Comparison of ENCODE assay signal across 9 mouse cellular contexts in the genomic region with DNA sequence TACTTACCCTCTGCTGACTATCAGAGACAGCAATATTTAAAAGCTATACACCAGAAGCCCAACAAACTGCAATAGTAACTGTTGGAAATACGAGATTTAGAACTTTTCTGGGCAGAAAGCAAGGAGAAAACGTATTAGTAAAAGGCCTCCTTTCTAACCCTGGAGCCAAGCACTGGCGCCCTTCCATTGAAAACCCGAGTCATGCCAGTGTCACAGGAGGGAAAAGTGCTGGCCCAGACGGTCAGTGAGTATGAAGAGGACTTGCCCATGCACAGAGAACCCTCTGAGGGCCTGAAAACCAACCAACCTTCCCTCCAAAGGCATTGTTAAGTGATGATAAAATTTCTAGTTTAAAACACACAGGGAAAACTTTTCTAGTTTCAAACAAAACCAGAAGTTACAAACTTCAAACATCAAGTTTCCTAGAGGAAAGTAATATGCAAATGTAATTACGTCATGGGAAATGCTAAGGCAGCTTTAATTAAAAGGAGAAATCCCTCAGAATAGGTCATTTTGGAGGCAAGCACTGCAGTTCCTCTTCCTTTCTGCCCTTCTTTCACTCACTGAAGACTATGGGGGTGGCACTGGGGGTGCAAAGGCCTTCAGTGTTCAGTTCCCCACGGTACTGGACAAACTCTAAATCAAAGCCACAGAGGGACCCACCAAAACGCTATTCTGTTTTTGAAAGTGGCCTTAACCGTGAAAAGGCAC.
DNase-seq lines count a peak whose midpoint lies in the region; ATAC-seq and TF ChIP-seq lines count a peak whose summit lies in the region.
"Had no signal": no experiment of that assay in that cellular context is flagged by ENCODE, and none has a peak within 500 bp of the region (broad histone marks: within the 10 kb centered on the region; RNA-seq: fewer than 3 reads in every experiment).

No protein-coding gene starts in this region.

- H3K4me2 ChIP-seq in forebrain, embryonic 15.5 days (replicated peaks): no peak overlapping the region
- no peak overlapping the region for H3K4me2 ChIP-seq in midbrain, embryonic 14.5 days (ENCODE audit: low read length)
- H3K4me2 ChIP-seq: liver, embryonic 15.5 days had no signal

- no peaks in the 10 kb centered on the region for H3K27me3 ChIP-seq in forebrain, embryonic 15.5 days
- H3K27me3 ChIP-seq in midbrain, embryonic 14.5 days (ENCODE audit: control insufficient read depth, insufficient read depth, low read length): no peaks in the 10 kb centered on the region
- H3K27me3 ChIP-seq: liver, embryonic 15.5 days had no signal

- peak; percentile 38; the same call in 1 of the 2 replicates for ATAC-seq in forebrain, embryonic 15.5 days (replicated peaks)
- no peak for ATAC-seq in midbrain, embryonic 14.5 days (ENCODE audit: low FRiP score, low TSS enrichment)

- H3K27ac ChIP-seq in layer of hippocampus, adult 2 months: peak overlapping the region; percentile 69
- H3K27ac ChIP-seq in forebrain, embryonic 15.5 days (replicated peaks): peak overlapping the region; percentile 78
- peak overlapping the region; percentile 47 for H3K27ac ChIP-seq in midbrain, embryonic 14.5 days (replicated peaks; ENCODE audit: low read depth, low read length)
- H3K27ac ChIP-seq: liver, embryonic 15.5 days had no signal

- H3K36me3 ChIP-seq in forebrain, embryonic 15.5 days: no peaks in the 10 kb centered on the region
- no peaks in the 10 kb centered on the region for H3K36me3 ChIP-seq in midbrain, embryonic 14.5 days (ENCODE audit: control insufficient read depth, insufficient read depth, low read length)

- no peak overlapping the region for H3K4me3 ChIP-seq in layer of hippocampus, adult 2 months
- H3K4me3 ChIP-seq in forebrain, embryonic 15.5 days: no peak overlapping the region
- no peak overlapping the region for H3K4me3 ChIP-seq in midbrain, embryonic 14.5 days (replicated peaks; ENCODE audit: low read depth, low read length)
- H3K4me3 ChIP-seq: liver, embryonic 15.5 days had no signal

- TF ChIP-seq CTCF in layer of hippocampus, adult 2 months (conservative IDR thresholded peaks at IDR 0.05): no peak

- DNase-seq in layer of hippocampus, adult 2 months (ENCODE audit: low spot score in 2 of 2): no peak
- no peak for DNase-seq in layer of hippocampus, postnatal 36 days
- peak; percentile 65 for DNase-seq in cerebellum, adult 9-10 months
- DNase-seq in midbrain, embryonic 14.5 days: no peak
- DNase-seq in ovary, postnatal 36 days (ENCODE audit: low spot score): no peak
- no peak for DNase-seq in left cerebral cortex, adult 9 months (ENCODE audit: low spot score in 2 of 2)
- DNase-seq in thymus, postnatal 25 days: no peak

- H3K4me1 ChIP-seq in forebrain, embryonic 15.5 days: peaks cover 59% of the 10 kb centered on the region
- peaks cover 14% of the 10 kb centered on the region; the same call in 1 of the 2 replicates for H3K4me1 ChIP-seq in midbrain, embryonic 14.5 days (ENCODE audit: control insufficient read depth, insufficient read depth, low read length)

- no peaks in the 10 kb centered on the region for H3K9me3 ChIP-seq in forebrain, embryonic 15.5 days
- no peaks in the 10 kb centered on the region for H3K9me3 ChIP-seq in midbrain, embryonic 14.5 days (ENCODE audit: control insufficient read depth, low read length)
- H3K9me3 ChIP-seq: liver, embryonic 15.5 days had no signal

- no peak overlapping the region for H3K9ac ChIP-seq in forebrain, embryonic 15.5 days (replicated peaks)
- no peak overlapping the region for H3K9ac ChIP-seq in midbrain, embryonic 14.5 days (replicated peaks; ENCODE audit: low read length)
- H3K9ac ChIP-seq: liver, embryonic 15.5 days had no signal

- 21% methylated on average over 9 of the region's 9 CpGs for WGBS in forebrain, embryonic 15.5 days
- 74% methylated on average over 9 of the region's 9 CpGs for WGBS in midbrain, embryonic 14.5 days
